Mouse (Mus musculus) hindbrain, embryonic 11.5 days (tissue): ENCODE measurements at regions not wholly inside any gene's neighbourhood (a gene's known extent, or its start where the extent isn't known, plus 50 kb on each side); places are given as distances from the start of the nearest gene placed in this dataset.

Experiments
- ATAC-seq: fragments of 200-750 bp; cut with Nextera tagmentation; 2 replicates; pipeline ENCODE4 v1.8.0; 2017; ENCODE audit warnings: mild to moderate bottlenecking, moderate TSS enrichment, moderate library complexity; ENCODE audit not compliant: low FRiP score
- DNase-seq: peaks from one replicate; pipeline ENCODE4 v3.0.0-alpha.2; 2015; ENCODE audit warnings: low spot score
- H3K27ac ChIP-seq: fragments of 300-500 bp; sonication (generic); 2 replicates; pipeline ENCODE4 v1.5.1; 2014; ENCODE audit warnings: mild to moderate bottlenecking, low read depth, low read length
- H3K27me3 ChIP-seq: fragments of 300-500 bp; sonication (generic); 2 replicates; pipeline ENCODE4 v1.6.1; 2014; ENCODE audit warnings: mild to moderate bottlenecking, low read length, moderate library complexity, mixed read lengths; ENCODE audit not compliant: control insufficient read depth, insufficient read depth
- H3K36me3 ChIP-seq: fragments of 300-500 bp; sonication (generic); 2 replicates; pipeline ENCODE4 v1.6.1; 2014; ENCODE audit warnings: mild to moderate bottlenecking, low read length, moderate library complexity, mixed read lengths; ENCODE audit not compliant: control insufficient read depth, insufficient read depth
- H3K4me1 ChIP-seq: fragments of 300-500 bp; sonication (generic); replicated peaks from 2 replicates; pipeline ENCODE4 v1.6.1; 2014; ENCODE audit warnings: low read length, mixed read lengths; ENCODE audit not compliant: control insufficient read depth, insufficient read depth
- H3K4me2 ChIP-seq: fragments of 300-500 bp; sonication (generic); replicated peaks from 2 replicates; pipeline ENCODE4 v1.6.1; 2014; ENCODE audit warnings: mild to moderate bottlenecking, low read depth, low read length
- H3K4me3 ChIP-seq: fragments of 300-500 bp; sonication (generic); 2 replicates; pipeline ENCODE4 v1.5.1; 2014; ENCODE audit warnings: low read depth, low read length
- H3K9ac ChIP-seq: fragments of 300-500 bp; sonication (generic); 2 replicates; pipeline ENCODE4 v1.6.1; 2014; ENCODE audit warnings: low read depth, low read length
- H3K9me3 ChIP-seq: fragments of 300-500 bp; sonication (generic); 2 replicates; pipeline ENCODE4 v1.6.1; 2016; ENCODE audit warnings: low read length; ENCODE audit not compliant: control insufficient read depth
- WGBS: fragments of 180-500 bp; shearing (Covaris S2); extraction: QIAGEN DNeasy Blood & Tissue Kit; methylation state at CpG from one replicate; pipeline ENCODE4 v1.1.7; 2014; 5-methylcytosine and 5-hydroxymethylcytosine counted together

- no peaks in the 10 kb centered on the region for H3K27me3 ChIP-seq
- H3K4me1 ChIP-seq, result no peaks in the 10 kb centered on the region
- no peak overlapping the region for H3K4me2 ChIP-seq
- H3K4me3 ChIP-seq, result no peak overlapping the region
- H3K9ac ChIP-seq, result no peak overlapping the region
- ATAC-seq (no peak), DNase-seq (no peak)
- H3K27ac ChIP-seq, result no peak overlapping the region
- no peaks in the 10 kb centered on the region for H3K36me3 ChIP-seq
- H3K9me3 ChIP-seq, result no peaks in the 10 kb centered on the region
- WGBS, result 83% methylated on average over 13 of the region's 13 CpGs
Observed at GRCm38 (mm10) chr1:42395651-42396260, 299.8 kb upstream of the Pou3f3 start.

GRCm38 (mm10) chr1:42398461-42399154 is 297.0 kb upstream of the Pou3f3 start:
- Histone ChIP-seq H3K9ac (no peak overlapping the region), H3K27ac (no peak overlapping the region; the same call in 1 of the 2 replicates), H3K9me3 (no peaks in the 10 kb centered on the region), H3K36me3 (no peaks in the 10 kb centered on the region), H3K4me1 (no peaks in the 10 kb centered on the region), H3K4me2 (no peak overlapping the region), H3K27me3 (no peaks in the 10 kb centered on the region), H3K4me3 (no peak overlapping the region)
- peak; percentile 41 for DNase-seq
- peak; percentile 80 for ATAC-seq
- WGBS, result 25% methylated on average over 8 of the region's 8 CpGs

- WGBS, result 65% methylated on average over 21 of the region's 21 CpGs
- Histone ChIP-seq H3K4me1 (no peaks in the 10 kb centered on the region), H3K9ac (no peak overlapping the region), H3K4me3 (no peak overlapping the region), H3K4me2 (no peak overlapping the region), H3K36me3 (no peaks in the 10 kb centered on the region), H3K27ac (peak overlapping the region; percentile 1; the same call in 1 of the 2 replicates), H3K27me3 (no peaks in the 10 kb centered on the region), H3K9me3 (no peaks in the 10 kb centered on the region)
- DNase-seq, result peak; percentile 41
- ATAC-seq, result peak; percentile 65
Observed at GRCm38 (mm10) chr1:42415817-42416538, 279.6 kb upstream of the Pou3f3 start.

GRCm38 (mm10) chr1:42416539-42417218 is 278.9 kb upstream of the Pou3f3 start:
- H3K4me3 ChIP-seq, result no peak overlapping the region
- DNase-seq (no peak), ATAC-seq (peak; percentile 61)
- no peaks in the 10 kb centered on the region for H3K27me3 ChIP-seq
- no peak overlapping the region for H3K9ac ChIP-seq
- H3K9me3 ChIP-seq, result no peaks in the 10 kb centered on the region
- H3K4me1 ChIP-seq, result no peaks in the 10 kb centered on the region
- no peak overlapping the region for H3K4me2 ChIP-seq
- no peak overlapping the region for H3K27ac ChIP-seq
- 62% methylated on average over 8 of the region's 8 CpGs for WGBS
- H3K36me3 ChIP-seq, result no peaks in the 10 kb centered on the region

- Histone ChIP-seq H3K27ac (0 out of 2 replicates have a peak overlapping the region, but pooled peaks have one; percentile 10), H3K27me3 (no peaks in the 10 kb centered on the region), H3K36me3 (no peaks in the 10 kb centered on the region), H3K9me3 (no peaks in the 10 kb centered on the region), H3K9ac (no peak overlapping the region), H3K4me1 (no peaks in the 10 kb centered on the region), H3K4me3 (no peak overlapping the region), H3K4me2 (no peak overlapping the region)
- 61% methylated on average over 4 of the region's 4 CpGs for WGBS
- ATAC-seq (no peak), DNase-seq (no peak)
Observed at GRCm38 (mm10) chr1:42417815-42418214, 277.8 kb upstream of the Pou3f3 start.

- DNase-seq, result no peak
- H3K9me3 ChIP-seq, result no peaks in the 10 kb centered on the region
- WGBS, result 76% methylated on average over 1 of the region's 1 CpGs
- H3K27me3 ChIP-seq, result no peaks in the 10 kb centered on the region
- H3K36me3 ChIP-seq, result no peaks in the 10 kb centered on the region
- no peak overlapping the region for H3K4me3 ChIP-seq
- no peak overlapping the region for H3K9ac ChIP-seq
- no peak overlapping the region for H3K4me2 ChIP-seq
- no peaks in the 10 kb centered on the region for H3K4me1 ChIP-seq
- ATAC-seq, result no peak
- H3K27ac ChIP-seq, result no peak overlapping the region
Observed at GRCm38 (mm10) chr1:42418233-42418632, 277.3 kb upstream of the Pou3f3 start.

- DNase-seq, result no peak
- 63% methylated on average over 8 of the region's 8 CpGs for WGBS
Observed at GRCm38 (mm10) chr1:42436366-42436998, 259.1 kb upstream of the Pou3f3 start.

GRCm38 (mm10) chr1:42468365-42468764 is 227.2 kb upstream of the Pou3f3 start:
- Histone ChIP-seq H3K4me3 (no peak overlapping the region), H3K36me3 (no peaks in the 10 kb centered on the region), H3K27me3 (no peaks in the 10 kb centered on the region), H3K9ac (no peak overlapping the region), H3K4me1 (no peaks in the 10 kb centered on the region), H3K4me2 (no peak overlapping the region), H3K9me3 (no peaks in the 10 kb centered on the region), H3K27ac (no peak overlapping the region)
- ATAC-seq (no peak), DNase-seq (no peak)
- WGBS, result 86% methylated on average over 3 of the region's 3 CpGs

More at GRCm38 (mm10) chr1:42436366-42436998, 259.1 kb upstream of the Pou3f3 start:
- Histone ChIP-seq H3K27me3 (no peaks in the 10 kb centered on the region), H3K9me3 (no peaks in the 10 kb centered on the region), H3K36me3 (no peaks in the 10 kb centered on the region), H3K27ac (no peak overlapping the region), H3K4me1 (no peaks in the 10 kb centered on the region), H3K4me3 (no peak overlapping the region), H3K9ac (no peak overlapping the region), H3K4me2 (no peak overlapping the region)
- no peak for ATAC-seq
